Mouse (Mus musculus) embryonic fibroblast, embryonic 13.5 days (primary cell): Measurements from ENCODE around the gene Mapk10.

Source experiments
- CTCF ChIP-seq: IDR thresholded peaks from 2 replicates; pipeline ENCODE4 v1.5.1; 2011; ENCODE audit warnings: mild to moderate bottlenecking, control low read depth, low read length, moderate library complexity, borderline replicate concordance; ENCODE audit not compliant: insufficient read depth
- POLR2A ChIP-seq: IDR thresholded peaks from 2 replicates; pipeline ENCODE4 v1.6.1; 2011; ENCODE audit warnings: low read depth, mild to moderate bottlenecking, control low read depth, low read length, moderate library complexity

DNA sequence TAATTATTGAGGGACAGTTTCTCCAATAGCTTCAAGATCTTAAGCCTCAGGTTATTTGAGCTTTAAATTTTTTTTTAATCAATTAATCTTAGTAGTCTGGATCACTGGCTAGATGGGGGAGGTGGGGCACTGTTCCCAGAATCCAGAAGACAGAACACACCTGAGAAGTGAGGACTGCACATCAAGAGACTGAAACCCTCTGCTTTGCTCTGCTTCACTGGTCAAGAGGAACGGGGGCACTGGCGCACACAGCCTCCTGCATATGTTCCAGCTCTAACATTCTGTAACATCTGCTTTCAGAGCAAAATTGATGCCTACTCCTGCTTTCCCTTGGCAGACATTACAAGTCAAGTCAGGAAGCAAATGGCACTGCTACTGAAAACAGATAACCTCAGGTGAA is 290.9 kb downstream of the Mapk10 start:
- no peak for TF ChIP-seq CTCF
- TF ChIP-seq POLR2A, result no peak
